Mouse (Mus musculus): ENCODE results near the gene Arfgap1.

GRCm38 (mm10) chr2:180963956-180964355, 3.1 kb upstream of the Arfgap1 start:
- TF ChIP-seq CTCF (IDR thresholded peaks at IDR 0.05; ENCODE audit: low read depth) (peak; percentile 96), EP300 (IDR thresholded peaks at IDR 0.05; ENCODE audit: low read depth) (no peak)
